Mouse (Mus musculus) olfactory bulb, adult 2 months (tissue): ENCODE measurements around the gene Vkorc1.

Source experiments
- CTCF ChIP-seq: fragments of 200-500 bp; IDR thresholded peaks from 2 replicates; pipeline ENCODE4 v1.5.1; 2012; ENCODE audit warnings: low read depth, mild to moderate bottlenecking, low read length, moderate library complexity; ENCODE audit not compliant: insufficient read depth
- POLR2A ChIP-seq: fragments of 200-500 bp; IDR thresholded peaks from 2 replicates; pipeline ENCODE4 v1.6.1; 2012; ENCODE audit warnings: mild to moderate bottlenecking, low read depth, low read length, moderate library complexity; ENCODE audit not compliant: insufficient read depth

DNA sequence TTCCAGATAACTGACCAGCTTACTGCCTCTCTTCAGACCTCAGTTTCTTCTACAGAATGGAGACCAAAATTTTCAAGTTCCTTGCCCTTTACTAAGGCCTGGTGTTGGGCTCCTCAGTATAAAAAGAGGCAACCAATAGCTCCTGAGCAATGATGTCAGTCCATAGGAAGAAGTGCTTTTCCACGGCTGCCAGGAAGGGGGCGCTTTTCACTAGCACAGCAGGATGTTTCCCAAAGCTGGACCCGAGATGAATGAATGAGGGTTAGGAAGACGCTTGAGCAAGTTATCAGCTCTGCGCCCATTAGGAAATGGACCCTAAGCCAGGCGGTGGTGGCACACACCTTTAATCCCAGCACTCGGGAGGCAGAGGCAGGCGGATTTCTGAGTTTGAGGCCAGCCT lies 26.1 kb upstream of the Vkorc1 start:
- TF ChIP-seq CTCF = no peak
- TF ChIP-seq POLR2A = no peak
